Mouse (Mus musculus) forebrain, embryonic 15.5 days (tissue): ENCODE results near the gene Ifnz. TPM values are rescaled to one million over a fixed set of nuclear protein-coding genes. Genes with fewer than 3 reads are reported as not detected.

Source experiments
- polyA plus RNA-seq: library from polyadenylated mRNA; unstranded; fragments of >200 nt; fragmentation: Nextera tagmentation; extraction: Ambion mirVana; gene quantifications from 2 replicates; pipeline ENCODE4 v1.2.1, GENCODE M21; 2015

The Ifnz gene
- polyA plus RNA-seq, 1 experiment from 2014 or later: 0.20 TPM

Other genes starting within 250 kb of the Ifnz start
- not detected in 2 replicates for gene Ifna15, start 223.9 kb upstream of the Ifnz start, polyA plus RNA-seq
- not detected in 2 replicates for gene Ifna14, start 210.3 kb upstream of the Ifnz start, polyA plus RNA-seq
- not detected in 2 replicates for gene Ifna9, start 189.7 kb upstream of the Ifnz start, polyA plus RNA-seq
- not detected in 2 replicates for gene Ifna12, start 178.8 kb upstream of the Ifnz start, polyA plus RNA-seq
- not detected in 2 replicates for gene C87499, start 147.7 kb upstream of the Ifnz start, polyA plus RNA-seq
- not detected in 2 replicates for gene Ifna13, start 137.7 kb upstream of the Ifnz start, polyA plus RNA-seq
- not detected in 2 replicates for gene Ifna16, start 105.2 kb upstream of the Ifnz start, polyA plus RNA-seq
- gene Ifna2, start 98.2 kb upstream of the Ifnz start, polyA plus RNA-seq: not detected in 2 replicates
- not detected in 2 replicates for gene Ifnab, start 90.8 kb upstream of the Ifnz start, polyA plus RNA-seq
- 1.6 and 2.3 TPM in 2 replicates for gene Gm26566, start 60.3 kb upstream of the Ifnz start, polyA plus RNA-seq
- gene Klhl9, start 59.7 kb upstream of the Ifnz start, polyA plus RNA-seq: 117 and 128 TPM in 2 replicates
- gene Gm13271, start 27.3 kb upstream of the Ifnz start, polyA plus RNA-seq: not detected in 2 replicates
- 0.14 TPM in 1 of 2 replicates, not detected in the other for gene Gm13283, start 22.0 kb upstream of the Ifnz start, polyA plus RNA-seq
- gene Gm13290, start 8.3 kb upstream of the Ifnz start, polyA plus RNA-seq: not detected in 2 replicates
- gene Gm13289, start 5.2 kb upstream of the Ifnz start, polyA plus RNA-seq: not detected in 2 replicates
- gene Gm13272, start 2.3 kb upstream of the Ifnz start, polyA plus RNA-seq: not detected in 2 replicates
- not detected in 2 replicates for gene Gm13276, start 3.6 kb downstream of the Ifnz start, polyA plus RNA-seq
- not detected in 2 replicates for gene Gm13277, start 6.5 kb downstream of the Ifnz start, polyA plus RNA-seq
- not detected in 2 replicates for gene Gm13278, start 9.4 kb downstream of the Ifnz start, polyA plus RNA-seq
- not detected in 2 replicates for gene Gm13275, start 12.4 kb downstream of the Ifnz start, polyA plus RNA-seq
- not detected in 2 replicates for gene Gm13279, start 15.3 kb downstream of the Ifnz start, polyA plus RNA-seq
- not detected in 2 replicates for gene Gm13285, start 17.5 kb downstream of the Ifnz start, polyA plus RNA-seq
- gene Gm13287, start 21.1 kb downstream of the Ifnz start, polyA plus RNA-seq: not detected in 2 replicates
- not detected in 2 replicates for gene Gm13288, start 23.4 kb downstream of the Ifnz start, polyA plus RNA-seq
- gene Ifna7, start 34.1 kb downstream of the Ifnz start, polyA plus RNA-seq: not detected in 2 replicates
- not detected in 2 replicates for gene Ifna11, start 37.8 kb downstream of the Ifnz start, polyA plus RNA-seq
- gene Ifna6, start 45.3 kb downstream of the Ifnz start, polyA plus RNA-seq: not detected in 2 replicates
- not detected in 2 replicates for gene Ifna5, start 53.4 kb downstream of the Ifnz start, polyA plus RNA-seq
- not detected in 2 replicates for gene Ifna4, start 59.7 kb downstream of the Ifnz start, polyA plus RNA-seq
- gene Ifna1, start 68.0 kb downstream of the Ifnz start, polyA plus RNA-seq: not detected in 2 replicates
- gene Ifne, start 98.1 kb downstream of the Ifnz start, polyA plus RNA-seq: not detected in 2 replicates